Mouse (Mus musculus): ENCODE data around the gene Nin.

Nin gene

GRCm38 (mm10) chr12:70011681-70012080 lies 101.8 kb downstream of the Nin start:
- no peak for DNase-seq (ENCODE audit: low read depth)

GRCm38 (mm10) chr12:70010356-70010755 lies 103.2 kb downstream of the Nin start:
- no peak for DNase-seq (ENCODE audit: low read depth)

GRCm38 (mm10) chr12:70005103-70005502 lies 108.4 kb downstream of the Nin start:
- no peak for DNase-seq (ENCODE audit: low read depth)

GRCm38 (mm10) chr12:69998186-69998983 lies 115.1 kb downstream of the Nin start:
- no peak for DNase-seq (ENCODE audit: low read depth)

GRCm38 (mm10) chr12:69995382-69995781 lies 118.1 kb downstream of the Nin start:
- DNase-seq (ENCODE audit: low read depth): no peak

GRCm38 (mm10) chr12:69986786-69987497 lies 126.6 kb downstream of the Nin start, which contains the start of gene Sav1:
Gene Sav1, minus strand, starts transcription at chr12:69987002.
- DNase-seq (ENCODE audit: low read depth): peak; percentile 69

- peak; percentile 61 for DNase-seq (ENCODE audit: low read depth)
These were observed 127.2 kb downstream of the Nin start for GRCm38 (mm10) chr12:69986241-69986762.

- DNase-seq (ENCODE audit: low read depth): peak; percentile 9
These were observed 128.0 kb downstream of the Nin start for GRCm38 (mm10) chr12:69985546-69985945.

GRCm38 (mm10) chr12:69982874-69983273 lies 130.6 kb downstream of the Nin start:
- DNase-seq (ENCODE audit: low read depth): peak; percentile 50

GRCm38 (mm10) chr12:69977376-69977998 lies 136.0 kb downstream of the Nin start:
- DNase-seq (ENCODE audit: low read depth): no peak

- peak; percentile 41 for DNase-seq (ENCODE audit: low read depth)
These were observed 136.8 kb downstream of the Nin start for GRCm38 (mm10) chr12:69976688-69977087.

GRCm38 (mm10) chr12:69973666-69974065 lies 139.9 kb downstream of the Nin start:
- no peak for DNase-seq (ENCODE audit: low read depth)

GRCm38 (mm10) chr12:69968154-69968553 lies 145.4 kb downstream of the Nin start:
- DNase-seq (ENCODE audit: low read depth): no peak

GRCm38 (mm10) chr12:69967112-69967511 lies 146.4 kb downstream of the Nin start:
- no peak for DNase-seq (ENCODE audit: low read depth)

- DNase-seq (ENCODE audit: low read depth): no peak
These were observed 147.4 kb downstream of the Nin start for GRCm38 (mm10) chr12:69966071-69966470.

GRCm38 (mm10) chr12:69965644-69966043 lies 147.9 kb downstream of the Nin start:
- DNase-seq (ENCODE audit: low read depth): no peak

- DNase-seq (ENCODE audit: low read depth): no peak
These were observed 150.4 kb downstream of the Nin start for GRCm38 (mm10) chr12:69963141-69963540.

GRCm38 (mm10) chr12:69962468-69962867 lies 151.0 kb downstream of the Nin start:
- DNase-seq (ENCODE audit: low read depth): peak; percentile 66
